Mouse (Mus musculus): ENCODE data around the gene Gfod1. TPM values are rescaled to one million over a fixed set of nuclear protein-coding genes. Genes with fewer than 3 reads are reported as not detected.
A peak's percentile ranks its signal among the peaks of the same experiment; 100 is the strongest.

The Gfod1 gene
- polyA plus RNA-seq, 1 experiment from 2014 or later: 0.66 TPM

GRCm38 (mm10) chr13:43302651-43303160 lies 1.3 kb downstream of the Gfod1 start:
- Histone ChIP-seq H3K4me3 (ENCODE audit: low read depth, low read length) (peak overlapping the region; percentile 66), H3K4me2 (ENCODE audit: low read depth) (peak overlapping the region; percentile 99), H3K9ac (ENCODE audit: low read length) (peak overlapping the region; percentile 70), H3K27ac (ENCODE audit: low read depth, low read length) (no peak overlapping the region), H3K27me3 (ENCODE audit: control insufficient read depth, insufficient read depth, low read length) (peaks cover 20% of the 10 kb centered on the region), H3K36me3 (ENCODE audit: control insufficient read depth, insufficient read depth, low read length) (no peaks in the 10 kb centered on the region), H3K4me1 (ENCODE audit: control insufficient read depth, insufficient read depth, low read length) (peaks cover 10% of the 10 kb centered on the region), H3K9me3 (ENCODE audit: control insufficient read depth, low read length) (no peaks in the 10 kb centered on the region)
- 2% methylated on average over 19 of the region's 19 CpGs for WGBS
- ATAC-seq (ENCODE audit: insufficient read depth, low FRiP score, low TSS enrichment) (no peak), DNase-seq (ENCODE audit: low spot score) (no peak)

- ATAC-seq (ENCODE audit: insufficient read depth, low FRiP score, low TSS enrichment) (no peak), DNase-seq (ENCODE audit: low spot score) (no peak)
- Histone ChIP-seq H3K27ac (ENCODE audit: low read depth, low read length) (no peak overlapping the region), H3K9ac (ENCODE audit: low read length) (no peak overlapping the region; the same call in 1 of the 2 replicates), H3K36me3 (ENCODE audit: control insufficient read depth, insufficient read depth, low read length) (no peaks in the 10 kb centered on the region), H3K9me3 (ENCODE audit: control insufficient read depth, low read length) (no peaks in the 10 kb centered on the region), H3K4me2 (ENCODE audit: low read depth) (peak overlapping the region; percentile 99), H3K27me3 (ENCODE audit: control insufficient read depth, insufficient read depth, low read length) (peaks cover 22% of the 10 kb centered on the region), H3K4me1 (ENCODE audit: control insufficient read depth, insufficient read depth, low read length) (peaks cover 10% of the 10 kb centered on the region), H3K4me3 (ENCODE audit: low read depth, low read length) (peak overlapping the region; percentile 66)
- WGBS: 9% methylated on average over 11 of the region's 11 CpGs
Observed at GRCm38 (mm10) chr13:43302239-43302638, 1.7 kb downstream of the Gfod1 start.

GRCm38 (mm10) chr13:43300906-43301305 lies 3.1 kb downstream of the Gfod1 start:
- WGBS: 39% methylated on average over 9 of the region's 9 CpGs
- no peak overlapping the region for H3K9ac ChIP-seq (ENCODE audit: low read length)
- ATAC-seq (ENCODE audit: insufficient read depth, low FRiP score, low TSS enrichment) (no peak), DNase-seq (ENCODE audit: low spot score) (no peak)
- H3K4me3 ChIP-seq (ENCODE audit: low read depth, low read length): no peak overlapping the region
- no peaks in the 10 kb centered on the region for H3K36me3 ChIP-seq (ENCODE audit: control insufficient read depth, insufficient read depth, low read length)
- no peak overlapping the region for H3K27ac ChIP-seq (ENCODE audit: low read depth, low read length)
- peaks cover 22% of the 10 kb centered on the region for H3K27me3 ChIP-seq (ENCODE audit: control insufficient read depth, insufficient read depth, low read length)
- H3K4me2 ChIP-seq (ENCODE audit: low read depth): no peak overlapping the region
- no peaks in the 10 kb centered on the region for H3K9me3 ChIP-seq (ENCODE audit: control insufficient read depth, low read length)
- H3K4me1 ChIP-seq (ENCODE audit: control insufficient read depth, insufficient read depth, low read length): peaks cover 10% of the 10 kb centered on the region

- 6% methylated on average over 5 of the region's 5 CpGs for WGBS
- no peak for DNase-seq (ENCODE audit: low spot score)
- peaks cover 10% of the 10 kb centered on the region for H3K4me1 ChIP-seq (ENCODE audit: control insufficient read depth, insufficient read depth, low read length)
- no peak overlapping the region for H3K4me2 ChIP-seq (ENCODE audit: low read depth)
- H3K4me3 ChIP-seq (ENCODE audit: low read depth, low read length): no peak overlapping the region
- no peak for ATAC-seq (ENCODE audit: insufficient read depth, low FRiP score, low TSS enrichment)
- no peaks in the 10 kb centered on the region for H3K9me3 ChIP-seq (ENCODE audit: control insufficient read depth, low read length)
- no peak overlapping the region for H3K9ac ChIP-seq (ENCODE audit: low read length)
- no peak overlapping the region for H3K27ac ChIP-seq (ENCODE audit: low read depth, low read length)
- no peaks in the 10 kb centered on the region for H3K36me3 ChIP-seq (ENCODE audit: control insufficient read depth, insufficient read depth, low read length)
- H3K27me3 ChIP-seq (ENCODE audit: control insufficient read depth, insufficient read depth, low read length): peaks cover 22% of the 10 kb centered on the region
Observed at GRCm38 (mm10) chr13:43300366-43300765, 3.6 kb downstream of the Gfod1 start.

GRCm38 (mm10) chr13:43299171-43299570 lies 4.8 kb downstream of the Gfod1 start:
- Histone ChIP-seq H3K4me1 (ENCODE audit: control insufficient read depth, insufficient read depth, low read length) (peaks cover 7% of the 10 kb centered on the region; the same call in 1 of the 2 replicates), H3K4me2 (ENCODE audit: low read depth) (no peak overlapping the region), H3K4me3 (ENCODE audit: low read depth, low read length) (no peak overlapping the region), H3K27me3 (ENCODE audit: control insufficient read depth, insufficient read depth, low read length) (peaks cover 22% of the 10 kb centered on the region), H3K9ac (ENCODE audit: low read length) (no peak overlapping the region), H3K9me3 (ENCODE audit: control insufficient read depth, low read length) (no peaks in the 10 kb centered on the region), H3K36me3 (ENCODE audit: control insufficient read depth, insufficient read depth, low read length) (no peaks in the 10 kb centered on the region), H3K27ac (ENCODE audit: low read depth, low read length) (no peak overlapping the region)
- DNase-seq (ENCODE audit: low spot score) (no peak), ATAC-seq (ENCODE audit: insufficient read depth, low FRiP score, low TSS enrichment) (no peak)
- WGBS: 53% methylated on average over 5 of the region's 5 CpGs

- H3K9me3 ChIP-seq (ENCODE audit: control insufficient read depth, low read length): no peaks in the 10 kb centered on the region
- no peak for ATAC-seq (ENCODE audit: insufficient read depth, low FRiP score, low TSS enrichment)
- H3K4me3 ChIP-seq (ENCODE audit: low read depth, low read length): no peak overlapping the region
Observed at GRCm38 (mm10) chr13:43297526-43297925, 6.4 kb downstream of the Gfod1 start.

GRCm38 (mm10) chr13:43296140-43296805 lies 7.7 kb downstream of the Gfod1 start:
- Histone ChIP-seq H3K27ac (ENCODE audit: low read depth, low read length) (no peak overlapping the region), H3K9ac (ENCODE audit: low read length) (no peak overlapping the region), H3K4me2 (ENCODE audit: low read depth) (no peak overlapping the region), H3K4me3 (ENCODE audit: low read depth, low read length) (no peak overlapping the region), H3K27me3 (ENCODE audit: control insufficient read depth, insufficient read depth, low read length) (peaks cover 8% of the 10 kb centered on the region), H3K9me3 (ENCODE audit: control insufficient read depth, low read length) (no peaks in the 10 kb centered on the region), H3K4me1 (ENCODE audit: control insufficient read depth, insufficient read depth, low read length) (no peaks in the 10 kb centered on the region), H3K36me3 (ENCODE audit: control insufficient read depth, insufficient read depth, low read length) (no peaks in the 10 kb centered on the region)
- no peak for ATAC-seq (ENCODE audit: insufficient read depth, low FRiP score, low TSS enrichment)
- DNase-seq (ENCODE audit: low spot score): no peak
- WGBS: 62% methylated on average over 7 of the region's 7 CpGs

More at GRCm38 (mm10) chr13:43297526-43297925, 6.4 kb downstream of the Gfod1 start:
- WGBS: 90% methylated on average over 5 of the region's 5 CpGs
- Histone ChIP-seq H3K4me2 (ENCODE audit: low read depth) (no peak overlapping the region), H3K27ac (ENCODE audit: low read depth, low read length) (no peak overlapping the region), H3K27me3 (ENCODE audit: control insufficient read depth, insufficient read depth, low read length) (peaks cover 19% of the 10 kb centered on the region), H3K9ac (ENCODE audit: low read length) (no peak overlapping the region), H3K36me3 (ENCODE audit: control insufficient read depth, insufficient read depth, low read length) (no peaks in the 10 kb centered on the region), H3K4me1 (ENCODE audit: control insufficient read depth, insufficient read depth, low read length) (peaks cover 5% of the 10 kb centered on the region; the same call in 1 of the 2 replicates)
- no peak for DNase-seq (ENCODE audit: low spot score)

- Histone ChIP-seq H3K9ac (ENCODE audit: low read length) (no peak overlapping the region), H3K27ac (ENCODE audit: low read depth, low read length) (no peak overlapping the region), H3K36me3 (ENCODE audit: control insufficient read depth, insufficient read depth, low read length) (no peaks in the 10 kb centered on the region), H3K9me3 (ENCODE audit: control insufficient read depth, low read length) (no peaks in the 10 kb centered on the region), H3K4me2 (ENCODE audit: low read depth) (no peak overlapping the region), H3K4me1 (ENCODE audit: control insufficient read depth, insufficient read depth, low read length) (no peaks in the 10 kb centered on the region), H3K4me3 (ENCODE audit: low read depth, low read length) (no peak overlapping the region), H3K27me3 (ENCODE audit: control insufficient read depth, insufficient read depth, low read length) (peaks cover 3% of the 10 kb centered on the region; the same call in 1 of the 2 replicates)
- DNase-seq (ENCODE audit: low spot score): no peak
- 91% methylated on average over 7 of the region's 7 CpGs for WGBS
- no peak for ATAC-seq (ENCODE audit: insufficient read depth, low FRiP score, low TSS enrichment)
Observed at GRCm38 (mm10) chr13:43295684-43296083, 8.3 kb downstream of the Gfod1 start.

Measured in neural tube, embryonic 11.5 days (tissue).